ENCODE assay signal across 12 mouse cellular contexts in the genomic region with DNA sequence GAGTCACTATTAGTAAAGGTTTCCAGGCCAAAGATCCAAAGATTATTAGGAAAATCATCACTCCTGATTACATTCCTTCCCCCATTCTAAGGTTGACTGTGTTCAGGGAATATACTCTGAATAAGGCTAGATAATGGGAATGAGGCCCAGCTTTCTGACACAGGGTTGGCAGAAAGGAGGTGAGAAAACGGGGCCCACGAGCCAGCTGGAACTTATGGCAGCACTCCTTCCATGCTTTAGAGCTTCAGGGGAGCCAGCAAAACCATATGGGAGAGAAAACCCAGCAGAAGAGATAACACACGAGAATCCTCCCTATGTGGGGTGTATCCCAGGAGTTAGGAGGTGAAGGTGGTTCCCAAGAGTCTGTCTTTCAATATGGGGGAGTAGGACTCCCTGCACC.
A peak's percentile ranks its signal among the peaks of the same experiment; 100 is the strongest.
DNase-seq lines count a peak whose midpoint lies in the region; ATAC-seq lines count a peak whose summit lies in the region.
"Had no signal": no experiment of that assay in that cellular context is flagged by ENCODE, and none has a peak within 500 bp of the region (broad histone marks: within the 10 kb centered on the region; RNA-seq: fewer than 3 reads in every experiment).

No protein-coding gene starts in this region.

- no peak overlapping the region for H3K9ac ChIP-seq in forebrain, embryonic 15.5 days (replicated peaks)
- H3K9ac ChIP-seq in forebrain, embryonic 12.5 days, result no peak overlapping the region
- no peak overlapping the region for H3K9ac ChIP-seq in hindbrain, embryonic 13.5 days
- H3K9ac ChIP-seq: lung, embryonic 15.5 days; midbrain, embryonic 13.5 days; neural tube, embryonic 15.5 days had no signal

- no peaks in the 10 kb centered on the region for H3K27me3 ChIP-seq in forebrain, embryonic 15.5 days
- H3K27me3 ChIP-seq in forebrain, embryonic 12.5 days, result no peaks in the 10 kb centered on the region
- H3K27me3 ChIP-seq in hindbrain, embryonic 13.5 days, result no peaks in the 10 kb centered on the region
- H3K27me3 ChIP-seq: lung, embryonic 15.5 days; midbrain, embryonic 13.5 days; neural tube, embryonic 15.5 days had no signal

- H3K4me1 ChIP-seq in forebrain, embryonic 15.5 days, result peaks cover 3% of the 10 kb centered on the region; the same call in 1 of the 2 replicates
- no peaks in the 10 kb centered on the region for H3K4me1 ChIP-seq in forebrain, embryonic 12.5 days
- H3K4me1 ChIP-seq in hindbrain, embryonic 13.5 days (replicated peaks), result no peaks in the 10 kb centered on the region
- H3K4me1 ChIP-seq: lung, embryonic 15.5 days; midbrain, embryonic 13.5 days; neural tube, embryonic 15.5 days had no signal

- H3K27ac ChIP-seq in forebrain, embryonic 15.5 days (replicated peaks), result peak overlapping the region; percentile 48; the same call in 1 of the 2 replicates
- H3K27ac ChIP-seq in forebrain, embryonic 12.5 days, result no peak overlapping the region
- no peak overlapping the region for H3K27ac ChIP-seq in hindbrain, embryonic 13.5 days
- H3K27ac ChIP-seq: lung, embryonic 15.5 days; midbrain, embryonic 13.5 days; neural tube, embryonic 15.5 days had no signal

- intact Hi-C loops in gastrocnemius, postnatal 14 days (cut with DNase I; ENCODE audit: low total_unique reads), result no loop called here

- peak; percentile 95 for ATAC-seq in forebrain, embryonic 15.5 days (replicated peaks)
- no peak for ATAC-seq in forebrain, embryonic 12.5 days (ENCODE audit: low FRiP score)
- ATAC-seq in megakaryocyte-erythroid progenitor cell, adult 5-6 weeks (replicated peaks; ENCODE audit: low FRiP score, low TSS enrichment, poor library complexity, severe bottlenecking), result no peak
- no peak for ATAC-seq in hindbrain, embryonic 13.5 days (ENCODE audit: low FRiP score)
- ATAC-seq: midbrain, embryonic 13.5 days had no signal

- H3K4me3 ChIP-seq in forebrain, embryonic 15.5 days, result no peak overlapping the region
- no peak overlapping the region for H3K4me3 ChIP-seq in forebrain, embryonic 12.5 days (replicated peaks)
- no peak overlapping the region for H3K4me3 ChIP-seq in hindbrain, embryonic 13.5 days
- H3K4me3 ChIP-seq: lung, embryonic 15.5 days; midbrain, embryonic 13.5 days; neural tube, embryonic 15.5 days had no signal

- DNase-seq in frontal cortex, adult 2 months (ENCODE audit: extremely low spot score in 1 of 2, low spot score in 1 of 2), result peak; percentile 80 to 90
- peak; percentile 81 to 82 for DNase-seq in layer of hippocampus, postnatal 36 days
- DNase-seq in right cerebral cortex, postnatal 36 days (ENCODE audit: low spot score in 2 of 2), result peak; percentile 69 to 79
- no peak for DNase-seq in gastrocnemius, postnatal 14 days
- DNase-seq: thymus, postnatal 36 days had no signal

- H3K9me3 ChIP-seq in forebrain, embryonic 15.5 days, result no peaks in the 10 kb centered on the region
- no peaks in the 10 kb centered on the region for H3K9me3 ChIP-seq in forebrain, embryonic 12.5 days
- H3K9me3 ChIP-seq in hindbrain, embryonic 13.5 days, result no peaks in the 10 kb centered on the region
- H3K9me3 ChIP-seq: lung, embryonic 15.5 days; midbrain, embryonic 13.5 days; neural tube, embryonic 15.5 days had no signal

- 58% methylated on average over 3 of the region's 3 CpGs for WGBS in forebrain, embryonic 15.5 days
- WGBS in forebrain, embryonic 12.5 days, result 79% methylated on average over 3 of the region's 3 CpGs
- 83% methylated on average over 3 of the region's 3 CpGs for WGBS in hindbrain, embryonic 13.5 days

- no peaks in the 10 kb centered on the region for H3K36me3 ChIP-seq in forebrain, embryonic 15.5 days
- H3K36me3 ChIP-seq in forebrain, embryonic 12.5 days (replicated peaks), result no peaks in the 10 kb centered on the region
- no peaks in the 10 kb centered on the region for H3K36me3 ChIP-seq in hindbrain, embryonic 13.5 days
- H3K36me3 ChIP-seq: lung, embryonic 15.5 days; midbrain, embryonic 13.5 days; neural tube, embryonic 15.5 days had no signal

- no peak overlapping the region for H3K4me2 ChIP-seq in forebrain, embryonic 15.5 days (replicated peaks)
- H3K4me2 ChIP-seq in forebrain, embryonic 12.5 days, result no peak overlapping the region
- no peak overlapping the region for H3K4me2 ChIP-seq in hindbrain, embryonic 13.5 days
- H3K4me2 ChIP-seq: lung, embryonic 15.5 days; midbrain, embryonic 13.5 days; neural tube, embryonic 15.5 days had no signal
